Mouse (Mus musculus) mesoderm, embryonic 11.5 days (tissue): Measurements from ENCODE around the gene A730049H05Rik.

Experiments
- DNase-seq: peaks from one replicate; pipeline ENCODE4 v3.0.0-alpha.2; 2012; ENCODE audit warnings: low read depth, low spot score

A730049H05Rik gene

DNA sequence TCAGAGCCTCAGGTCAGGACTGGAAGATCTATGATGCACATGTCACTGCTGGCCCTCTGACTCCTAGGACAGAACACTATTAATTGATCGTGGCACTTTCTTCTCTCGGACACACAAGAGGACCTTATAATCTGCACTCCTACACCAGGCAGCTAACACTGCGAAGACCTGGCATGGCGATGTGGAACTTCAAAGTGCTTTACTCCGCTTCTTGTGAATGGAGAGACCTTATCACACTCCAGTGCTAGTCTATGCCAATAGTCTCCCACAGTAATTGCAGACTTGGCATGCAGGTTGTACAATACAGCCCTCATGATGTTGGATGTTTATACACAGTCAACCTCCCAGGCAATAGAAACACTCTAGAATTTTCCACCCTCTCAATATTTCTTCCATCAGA, 62.5 kb downstream of the A730049H05Rik start:
- DNase-seq: no peak

- no peak for DNase-seq
Observed at GRCm38 (mm10) chr6:92879700-92880265, 63.5 kb downstream of the A730049H05Rik start.

GRCm38 (mm10) chr6:92882446-92882845, 66.2 kb downstream of the A730049H05Rik start:
- DNase-seq: no peak

- no peak for DNase-seq
Observed at GRCm38 (mm10) chr6:92883131-92883900, 67.0 kb downstream of the A730049H05Rik start.

- DNase-seq: peak; percentile 26
Observed at GRCm38 (mm10) chr6:92891535-92891934, 75.3 kb downstream of the A730049H05Rik start.
